Mouse (Mus musculus): ENCODE results near the gene Gprc5c.

Gene Gprc5c

GRCm38 (mm10) chr11:114908086-114908485, 57.1 kb downstream of the Gprc5c start:
- DNase-seq (ENCODE audit: low spot score) = no peak

- DNase-seq (ENCODE audit: low spot score) = peak; percentile 20
Measured at GRCm38 (mm10) chr11:114909538-114909937, 58.6 kb downstream of the Gprc5c start.

- peak; percentile 95 for DNase-seq (ENCODE audit: low spot score)
Measured at GRCm38 (mm10) chr11:114912847-114913246, 61.9 kb downstream of the Gprc5c start.

GRCm38 (mm10) chr11:114914978-114915377, 64.0 kb downstream of the Gprc5c start:
- DNase-seq (ENCODE audit: low spot score) = no peak

- no peak for DNase-seq (ENCODE audit: low spot score)
Measured at GRCm38 (mm10) chr11:114917120-114917519, 66.2 kb downstream of the Gprc5c start.
